Mouse (Mus musculus) heart, embryonic 14.5 days (tissue): ENCODE measurements at regions not wholly inside any gene's neighbourhood (a gene's known extent, or its start where the extent isn't known, plus 50 kb on each side); places are given as distances from the start of the nearest gene placed in this dataset.

Experiments
- ATAC-seq: fragments of 200-750 bp; cut with Nextera tagmentation; 2 replicates; pipeline ENCODE4 v1.8.0; 2017; ENCODE audit warnings: low read depth, moderate TSS enrichment; ENCODE audit not compliant: insufficient number of reproducible peaks, insufficient read depth, low FRiP score
- H3K27ac ChIP-seq, 2 experiments: fragments of 200-500 bp in 1 of 2; fragments of 300-500 bp in 1 of 2; sonication (generic) in 1 of 2; replicated peaks in 1 of 2; 2 replicates each; pipeline ENCODE4 v1.5.1; 2012 to 2014; ENCODE audit warnings: low read depth in 2 of 2, low read length in 2 of 2, control low read depth in 1 of 2, mild to moderate bottlenecking in 1 of 2, mixed read lengths in 1 of 2; ENCODE audit not compliant: control insufficient read depth in 1 of 2, insufficient read depth in 1 of 2
- H3K27me3 ChIP-seq: fragments of 300-500 bp; sonication (generic); 2 replicates; pipeline ENCODE4 v1.6.1; 2014; ENCODE audit warnings: mild to moderate bottlenecking, low read length, control low read depth; ENCODE audit not compliant: control insufficient read depth, insufficient read depth
- H3K36me3 ChIP-seq: fragments of 300-500 bp; sonication (generic); 2 replicates; pipeline ENCODE4 v1.6.1; 2014; ENCODE audit warnings: mild to moderate bottlenecking, control low read depth, low read length, mixed read lengths; ENCODE audit not compliant: control insufficient read depth, insufficient read depth
- H3K4me1 ChIP-seq, 2 experiments: fragments of 200-500 bp in 1 of 2; fragments of 300-500 bp in 1 of 2; sonication (generic) in 1 of 2; 2 replicates each; pipeline ENCODE4 v1.6.1; 2012 to 2014; ENCODE audit warnings: low read length in 2 of 2, control low read depth in 1 of 2, mixed read lengths in 1 of 2; ENCODE audit not compliant: control insufficient read depth in 2 of 2, insufficient read depth in 2 of 2
- H3K4me2 ChIP-seq: fragments of 300-500 bp; sonication (generic); 2 replicates; pipeline ENCODE4 v1.6.1; 2014; ENCODE audit warnings: mild to moderate bottlenecking, low read length
- H3K4me3 ChIP-seq, 2 experiments: fragments of 200-500 bp in 1 of 2; fragments of 300-500 bp in 1 of 2; sonication (generic) in 1 of 2; 2 replicates each; pipeline ENCODE4 v1.5.1; 2012 to 2014; ENCODE audit warnings: low read length in 2 of 2, mild to moderate bottlenecking in 2 of 2, control low read depth in 1 of 2, low read depth in 1 of 2, moderate library complexity in 1 of 2; ENCODE audit not compliant: control insufficient read depth in 1 of 2, insufficient read depth in 1 of 2
- H3K9ac ChIP-seq: fragments of 300-500 bp; sonication (generic); 2 replicates; pipeline ENCODE4 v1.6.1; 2014; ENCODE audit warnings: mild to moderate bottlenecking, low read length
- H3K9me3 ChIP-seq: fragments of 300-500 bp; sonication (generic); 2 replicates; pipeline ENCODE4 v1.6.1; 2016; ENCODE audit warnings: low read length, control low read depth; ENCODE audit not compliant: control insufficient read depth
- WGBS: fragments of 180-500 bp; shearing (Covaris S2); extraction: QIAGEN DNeasy Blood & Tissue Kit; methylation state at CpG from one replicate; pipeline ENCODE4 v1.1.7; 2014; 5-methylcytosine and 5-hydroxymethylcytosine counted together

DNA sequence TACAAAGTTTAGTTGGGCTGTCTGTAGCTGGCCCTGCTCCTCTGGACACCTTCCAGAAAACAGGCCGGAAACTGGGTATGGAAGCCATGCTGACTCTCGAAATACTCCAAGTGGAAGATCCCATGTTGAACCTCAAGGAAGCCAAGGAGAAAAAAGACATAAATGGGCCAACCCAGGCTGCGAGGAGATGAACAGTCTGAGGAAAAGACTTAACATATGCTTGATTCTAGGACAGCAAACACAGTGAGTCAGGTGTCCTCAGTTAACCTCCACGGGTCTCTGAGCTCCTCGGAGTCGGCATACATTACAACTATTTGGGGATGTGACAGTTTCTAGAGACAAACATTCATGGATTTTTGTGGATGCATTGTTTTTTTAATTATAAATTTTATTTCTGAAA is 60.0 kb upstream of the Msi2 start:
- WGBS = 89% methylated on average over 6 of the region's 6 CpGs
- peaks cover 12 to 16% of the 10 kb centered on the region in 2 experiments for H3K4me1 ChIP-seq

GRCm38 (mm10) chr11:88774401-88774931 is 56.2 kb upstream of the Msi2 start:
- Histone ChIP-seq H3K4me2 (0 out of 2 replicates have a peak overlapping the region, but pooled peaks have one; percentile 1), H3K9ac (0 out of 2 replicates have a peak overlapping the region, but pooled peaks have one; percentile 8), H3K4me1 (peaks cover 12 to 23% of the 10 kb centered on the region in 2 experiments), H3K36me3 (no peaks in the 10 kb centered on the region), H3K27ac (peak overlapping the region; percentile 38 to 76), H3K9me3 (no peaks in the 10 kb centered on the region), H3K4me3 (no peak overlapping the region), H3K27me3 (no peaks in the 10 kb centered on the region)
- WGBS = 75% methylated on average over 4 of the region's 4 CpGs
- no peak for ATAC-seq

More for the DNA sequence above, 60.0 kb upstream of the Msi2 start:
- no peaks in the 10 kb centered on the region for H3K9me3 ChIP-seq
- H3K9ac ChIP-seq = no peak overlapping the region
- ATAC-seq = no peak
- no peaks in the 10 kb centered on the region for H3K27me3 ChIP-seq
- H3K4me2 ChIP-seq = no peak overlapping the region
- H3K36me3 ChIP-seq = no peaks in the 10 kb centered on the region
- H3K4me3 ChIP-seq = no peak overlapping the region
- H3K27ac ChIP-seq = no peak overlapping the region

- peaks cover 12 to 23% of the 10 kb centered on the region in 2 experiments for H3K4me1 ChIP-seq
- H3K27me3 ChIP-seq = no peaks in the 10 kb centered on the region
- H3K27ac ChIP-seq = peak overlapping the region; percentile 38 to 76
- H3K4me3 ChIP-seq = no peak overlapping the region
- H3K9ac ChIP-seq = no peak overlapping the region
- H3K4me2 ChIP-seq = 0 out of 2 replicates have a peak overlapping the region, but pooled peaks have one; percentile 1
- 9% methylated on average over 6 of the region's 6 CpGs for WGBS
- H3K36me3 ChIP-seq = no peaks in the 10 kb centered on the region
- ATAC-seq = peak; percentile 21; the same call in 1 of the 2 replicates
- H3K9me3 ChIP-seq = no peaks in the 10 kb centered on the region
These were observed 55.6 kb upstream of the Msi2 start for GRCm38 (mm10) chr11:88773961-88774360.

DNA sequence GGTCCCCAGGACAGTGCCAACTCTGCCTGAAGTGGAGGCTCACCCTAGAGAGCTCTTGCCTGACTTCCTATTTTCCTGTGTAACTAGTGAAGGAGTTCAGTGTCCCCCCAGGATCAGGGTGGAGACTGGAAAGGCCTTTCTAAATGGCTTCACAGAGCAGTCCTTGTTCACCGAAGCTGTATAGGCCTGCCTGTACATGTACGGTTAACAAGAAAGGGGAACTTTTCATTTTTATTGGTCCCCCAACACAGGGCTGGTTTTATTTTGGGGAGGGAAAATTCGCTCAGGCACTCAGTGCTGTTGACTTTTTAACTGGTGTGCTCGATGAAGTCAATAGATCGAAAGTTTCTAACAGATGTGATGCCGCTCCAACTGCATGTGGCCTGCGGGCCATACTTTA is 52.1 kb upstream of the Msi2 start:
- 77% methylated on average over 7 of the region's 7 CpGs for WGBS
- Histone ChIP-seq H3K4me2 (no peak overlapping the region), H3K27me3 (no peaks in the 10 kb centered on the region), H3K9ac (no peak overlapping the region), H3K9me3 (no peaks in the 10 kb centered on the region), H3K36me3 (no peaks in the 10 kb centered on the region), H3K27ac (no peak overlapping the region), H3K4me1 (peaks cover 17 to 28% of the 10 kb centered on the region in 2 experiments), H3K4me3 (no peak overlapping the region)
- ATAC-seq = no peak
